Mouse (Mus musculus): ENCODE measurements around the gene Atat1. TPM values are rescaled to one million over a fixed set of nuclear protein-coding genes. Genes with fewer than 3 reads are reported as not detected.
"Not testable (repeated sequence)": the region's sequence is repeated elsewhere in the genome, so short reads cannot be mapped to it uniquely, and the experiment has no call there.

Gene Atat1
- 24.7 and 56.1 TPM in 2 replicates for polyA plus RNA-seq (2012; rRNA removed)

DNA sequence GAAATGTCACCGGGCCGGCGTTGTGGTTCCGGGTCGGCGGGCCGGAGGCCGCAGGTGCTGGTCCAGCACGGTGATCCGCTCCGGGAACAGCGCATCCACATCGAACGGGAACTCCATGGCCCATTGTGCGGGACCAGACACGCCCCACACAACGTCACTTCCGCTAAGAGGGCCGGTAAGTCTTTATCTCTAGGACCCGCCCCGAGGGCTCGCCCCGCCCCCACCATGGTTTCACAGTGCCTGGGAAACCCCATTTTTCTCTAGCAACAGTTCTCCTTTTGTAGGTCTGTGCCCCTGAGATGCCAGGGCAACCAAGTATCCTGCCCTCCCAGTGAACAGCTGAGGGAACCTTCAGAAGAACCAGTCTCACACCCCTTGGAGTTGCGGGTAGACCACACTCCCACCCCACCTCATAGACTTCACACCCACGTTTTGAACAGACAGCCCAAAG is at the start of gene Atat1:
Gene Atat1, minus strand, starts transcription at position 157 of the 451 bp plus-strand sequence.
- peaks cover 26% of the 10 kb centered on the region for H3K36me3 ChIP-seq (ENCODE audit: control insufficient read depth, insufficient read depth, low read length)
- H3K27me3 ChIP-seq (ENCODE audit: control insufficient read depth, insufficient read depth, low read length), result no peaks in the 10 kb centered on the region
- TF ChIP-seq POLR2A (IDR thresholded peaks at IDR 0.05; ENCODE audit: low read depth, low read length) (no peak; the same call in 1 of the 2 replicates), CTCF (IDR thresholded peaks at IDR 0.05; ENCODE audit: extremely low read depth, insufficient read length, insufficient replicate concordance, low read depth, low read length) (no peak)
- H3K4me3 ChIP-seq (ENCODE audit: low read depth, low read length), result peak within 1 kb of the TSS; percentile 86
- WGBS, result 2% methylated on average over 25 of the region's 25 CpGs
- peak within 1 kb of the TSS; percentile 85 for H3K27ac ChIP-seq (ENCODE audit: insufficient read depth, low read depth, low read length)
- H3K4me1 ChIP-seq (ENCODE audit: control insufficient read depth, insufficient read depth, insufficient read length, low read length), result peaks cover 3% of the 10 kb centered on the region; the same call in 1 of the 2 replicates

DNA sequence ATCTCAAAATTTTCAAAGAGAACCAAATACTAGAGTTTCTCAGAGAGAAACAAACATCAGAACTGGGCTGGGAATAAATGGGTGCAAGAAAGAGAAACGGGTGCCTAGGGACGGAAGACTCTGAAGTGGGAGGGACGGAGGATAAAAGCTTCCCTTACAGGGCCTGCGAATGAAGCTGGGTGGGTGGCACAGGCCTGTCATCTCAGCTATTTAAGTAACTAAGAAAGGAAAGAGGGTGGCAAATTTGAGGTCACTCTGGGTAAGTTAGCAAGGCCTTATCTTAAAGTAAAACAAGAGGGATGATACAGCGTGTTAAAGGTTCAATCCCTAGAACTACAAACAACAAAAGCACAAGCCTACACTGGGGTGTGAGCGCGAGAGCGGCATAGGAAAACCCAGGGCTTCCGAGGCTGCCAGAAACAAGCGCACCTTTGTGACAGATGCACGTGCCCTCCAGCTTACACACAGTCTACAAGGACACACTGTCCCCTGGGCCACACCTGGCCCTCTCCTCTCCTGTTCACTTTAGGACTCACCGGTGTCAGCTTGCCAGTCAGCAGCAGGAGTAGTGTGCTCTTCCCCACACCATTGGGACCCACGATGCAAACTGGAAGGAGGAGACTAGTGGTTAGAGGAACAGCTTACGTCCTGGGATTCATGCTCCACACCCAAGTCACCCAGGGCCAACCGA is 48.8 kb upstream of the Atat1 start:
- 95% methylated on average over 15 of the region's 15 CpGs for WGBS
- H3K27ac ChIP-seq (ENCODE audit: insufficient read depth, low read depth, low read length), result no peak overlapping the region
- TF ChIP-seq CTCF (IDR thresholded peaks at IDR 0.05; ENCODE audit: extremely low read depth, insufficient read length, insufficient replicate concordance, low read depth, low read length) (no peak), POLR2A (IDR thresholded peaks at IDR 0.05; ENCODE audit: low read depth, low read length) (no peak)
- peaks cover 75% of the 10 kb centered on the region for H3K36me3 ChIP-seq (ENCODE audit: control insufficient read depth, insufficient read depth, low read length)
- no peaks in the 10 kb centered on the region for H3K4me1 ChIP-seq (ENCODE audit: control insufficient read depth, insufficient read depth, insufficient read length, low read length)
- no peak overlapping the region for H3K4me3 ChIP-seq (ENCODE audit: low read depth, low read length)
- H3K27me3 ChIP-seq (ENCODE audit: control insufficient read depth, insufficient read depth, low read length), result no peaks in the 10 kb centered on the region

DNA sequence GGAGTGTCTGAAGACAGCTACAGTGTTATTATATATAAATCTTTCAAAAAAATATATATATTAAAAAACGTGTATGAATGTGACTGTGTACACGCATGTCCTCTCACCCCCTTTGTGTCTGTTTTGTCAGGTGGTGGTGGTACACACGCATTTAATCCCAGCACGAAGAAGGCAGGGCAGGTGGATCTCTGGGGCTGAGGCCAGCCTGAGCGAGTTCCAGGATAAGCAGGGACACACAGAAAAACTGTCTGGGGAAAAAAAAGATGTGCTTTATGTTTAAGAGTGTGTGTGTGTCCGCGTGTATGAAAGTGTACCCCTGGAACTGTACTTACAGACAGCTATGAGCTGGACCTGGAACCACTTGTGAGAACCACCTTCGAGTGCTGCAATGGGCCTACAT is 44.8 kb upstream of the Atat1 start:
- no peaks in the 10 kb centered on the region for H3K4me1 ChIP-seq (ENCODE audit: control insufficient read depth, insufficient read depth, insufficient read length, low read length)
- H3K4me3 ChIP-seq (ENCODE audit: low read depth, low read length), result no peak overlapping the region
- 75% methylated on average over 8 of the region's 8 CpGs for WGBS
- no peaks in the 10 kb centered on the region for H3K27me3 ChIP-seq (ENCODE audit: control insufficient read depth, insufficient read depth, low read length)
- no peak overlapping the region for H3K27ac ChIP-seq (ENCODE audit: insufficient read depth, low read depth, low read length)
- peaks cover 39% of the 10 kb centered on the region for H3K36me3 ChIP-seq (ENCODE audit: control insufficient read depth, insufficient read depth, low read length)
- TF ChIP-seq POLR2A (IDR thresholded peaks at IDR 0.05; ENCODE audit: low read depth, low read length), result no peak
- TF ChIP-seq CTCF (IDR thresholded peaks at IDR 0.05; ENCODE audit: extremely low read depth, insufficient read length, insufficient replicate concordance, low read depth, low read length), result no peak

- H3K4me1 ChIP-seq (ENCODE audit: control insufficient read depth, insufficient read depth, insufficient read length, low read length); H3K27ac ChIP-seq (ENCODE audit: insufficient read depth, low read depth, low read length); H3K27me3 ChIP-seq (ENCODE audit: control insufficient read depth, insufficient read depth, low read length); H3K4me3 ChIP-seq (ENCODE audit: low read depth, low read length): not testable (repeated sequence)
- WGBS, result 86% methylated on average over 3 of the region's 3 CpGs
- H3K36me3 ChIP-seq (ENCODE audit: control insufficient read depth, insufficient read depth, low read length), result peaks cover 18% of the 10 kb centered on the region
Measured at GRCm38 (mm10) chr17:35952559-35952958, 42.7 kb upstream of the Atat1 start.

DNA sequence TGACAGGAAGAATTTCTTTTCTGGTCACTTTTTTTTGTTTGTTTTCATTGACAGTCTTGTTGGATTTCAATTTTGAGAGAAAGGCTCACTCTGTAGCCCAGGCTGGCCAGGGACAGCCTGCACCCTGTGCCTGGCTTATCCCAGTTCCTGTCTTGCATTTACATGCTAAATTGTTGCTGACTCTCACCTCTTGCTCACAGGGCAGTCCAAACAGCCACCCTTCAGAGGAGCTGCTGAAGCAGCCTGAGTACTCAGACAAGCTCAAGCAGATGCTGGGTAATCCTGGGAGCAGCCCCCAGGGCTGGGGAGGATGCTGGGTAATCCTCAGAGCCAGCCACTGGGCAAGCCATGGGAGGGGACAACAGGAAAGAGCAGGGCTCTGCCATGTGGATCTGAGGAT is 41.1 kb upstream of the Atat1 start:
- H3K4me3 ChIP-seq (ENCODE audit: low read depth, low read length); H3K4me1 ChIP-seq (ENCODE audit: control insufficient read depth, insufficient read depth, insufficient read length, low read length); H3K27ac ChIP-seq (ENCODE audit: insufficient read depth, low read depth, low read length); H3K36me3 ChIP-seq (ENCODE audit: control insufficient read depth, insufficient read depth, low read length); H3K27me3 ChIP-seq (ENCODE audit: control insufficient read depth, insufficient read depth, low read length): not testable (repeated sequence)

- Histone ChIP-seq H3K27ac (ENCODE audit: insufficient read depth, low read depth, low read length) (no peak overlapping the region), H3K4me1 (ENCODE audit: control insufficient read depth, insufficient read depth, insufficient read length, low read length) (no peaks in the 10 kb centered on the region), H3K27me3 (ENCODE audit: control insufficient read depth, insufficient read depth, low read length) (no peaks in the 10 kb centered on the region), H3K36me3 (ENCODE audit: control insufficient read depth, insufficient read depth, low read length) (no peaks in the 10 kb centered on the region), H3K4me3 (ENCODE audit: low read depth, low read length) (no peak overlapping the region)
- 74% methylated on average over 1 of the region's 1 CpGs for WGBS
- TF ChIP-seq CTCF (IDR thresholded peaks at IDR 0.05; ENCODE audit: extremely low read depth, insufficient read length, insufficient replicate concordance, low read depth, low read length) (no peak), POLR2A (IDR thresholded peaks at IDR 0.05; ENCODE audit: low read depth, low read length) (no peak)
Measured at GRCm38 (mm10) chr17:35939941-35940340, 30.1 kb upstream of the Atat1 start.

- 65% methylated on average over 2 of the region's 2 CpGs for WGBS
- no peak overlapping the region for H3K4me3 ChIP-seq (ENCODE audit: low read depth, low read length)
Measured at GRCm38 (mm10) chr17:35939108-35939507, 29.2 kb upstream of the Atat1 start.

More at GRCm38 (mm10) chr17:35939108-35939507, 29.2 kb upstream of the Atat1 start:
- H3K27ac ChIP-seq (ENCODE audit: insufficient read depth, low read depth, low read length), result no peak overlapping the region
- TF ChIP-seq POLR2A (IDR thresholded peaks at IDR 0.05; ENCODE audit: low read depth, low read length) (no peak), CTCF (IDR thresholded peaks at IDR 0.05; ENCODE audit: extremely low read depth, insufficient read length, insufficient replicate concordance, low read depth, low read length) (no peak)
- no peaks in the 10 kb centered on the region for H3K4me1 ChIP-seq (ENCODE audit: control insufficient read depth, insufficient read depth, insufficient read length, low read length)
- H3K27me3 ChIP-seq (ENCODE audit: control insufficient read depth, insufficient read depth, low read length), result no peaks in the 10 kb centered on the region
- no peaks in the 10 kb centered on the region for H3K36me3 ChIP-seq (ENCODE audit: control insufficient read depth, insufficient read depth, low read length)

Data from small intestine, adult 2 months (tissue).